Mouse (Mus musculus) layer of hippocampus, adult 8-10 months (tissue): ENCODE results near the gene 3100002H09Rik. TPM values are rescaled to one million over a fixed set of nuclear protein-coding genes. Genes with fewer than 3 reads are reported as not detected.
A peak's percentile ranks its signal among the peaks of the same experiment; 100 is the strongest.

Experiments
- DNase-seq, 2 experiments: peaks; one replicate each; pipeline ENCODE4 v3.0.0; 2022; ENCODE audit warnings: low spot score in 2 of 2
- total RNA-seq, 4 experiments: library from RNA; stranded (reverse); gene quantifications; 2 replicates each; pipeline ENCODE4 v1.2.4; 2022

3100002H09Rik gene
- total RNA-seq: 1 to 10 TPM in 2 of 4 experiments, under 1 TPM in 2; 0.80 to 2.4 (median 1.1) TPM

DNA sequence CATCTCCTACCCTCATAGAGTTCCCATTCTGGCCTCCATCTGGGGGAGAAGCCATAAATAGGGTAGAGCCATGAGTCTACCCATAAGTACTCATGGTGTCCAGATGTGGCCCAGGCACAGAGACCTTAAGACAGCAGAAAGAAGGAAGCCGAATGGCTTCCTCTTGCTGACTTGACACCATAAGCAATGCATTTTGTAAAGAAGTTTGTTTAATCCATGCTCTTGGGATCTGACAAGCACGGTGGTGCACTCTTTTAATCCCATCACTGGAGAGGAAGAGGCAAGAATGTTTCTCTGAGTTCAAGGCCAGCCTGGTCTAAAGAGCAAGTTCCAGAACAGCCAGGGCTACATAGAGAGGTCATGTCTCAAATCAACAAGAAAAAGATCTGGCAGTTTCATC, at the start of gene 3100002H09Rik:
TSS of gene 3100002H09Rik (minus strand) at position 101 of the 400 bp plus-strand sequence.
- DNase-seq: no peak

DNA sequence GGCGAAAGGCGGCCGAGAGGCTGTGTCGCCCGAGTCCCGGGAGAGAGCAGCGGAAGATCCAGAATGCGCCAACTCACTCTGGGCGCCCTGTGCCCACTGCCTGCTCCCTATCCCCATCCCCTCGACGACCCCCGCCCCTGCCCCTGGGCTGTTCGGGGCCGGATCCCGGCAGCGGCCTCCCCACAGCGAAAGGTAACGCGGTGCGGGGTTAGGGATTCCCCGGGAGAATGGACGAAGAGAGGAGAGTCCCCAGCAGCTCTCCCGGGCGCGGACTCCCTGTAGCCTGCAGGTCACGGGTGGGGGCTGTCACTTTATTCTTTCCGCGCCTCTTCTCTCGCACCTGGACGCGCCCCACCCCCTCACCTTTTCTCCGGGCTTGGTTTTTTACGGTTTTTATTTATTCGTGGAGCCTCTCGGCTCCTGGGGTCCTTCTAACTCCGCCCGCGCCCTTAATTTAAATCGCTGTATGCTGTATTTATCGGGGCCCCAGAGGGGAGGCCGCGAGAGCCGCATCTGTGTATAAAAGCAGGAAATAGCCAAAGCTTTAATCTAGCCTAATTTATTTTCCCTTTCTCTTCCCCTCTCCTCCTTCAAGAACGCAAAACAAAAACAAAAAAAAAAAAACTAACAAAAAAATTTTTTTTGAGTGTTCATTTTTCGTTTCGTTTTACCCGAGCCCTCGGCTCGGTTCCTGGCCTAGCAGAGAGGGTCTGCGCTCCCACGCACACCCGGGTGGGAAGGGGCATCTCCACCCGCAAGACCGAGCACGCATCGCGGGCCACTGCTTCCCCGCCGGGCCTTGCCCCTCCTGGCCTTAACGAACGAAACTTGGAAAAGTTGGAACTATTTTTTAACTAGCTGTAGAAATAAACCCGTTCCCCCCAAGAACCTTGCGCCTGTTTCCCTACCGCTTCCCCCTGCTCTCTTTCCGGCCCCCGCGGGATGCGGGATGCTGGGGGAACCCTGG, 48.9 kb upstream of the 3100002H09Rik start:
- DNase-seq: no peak

DNA sequence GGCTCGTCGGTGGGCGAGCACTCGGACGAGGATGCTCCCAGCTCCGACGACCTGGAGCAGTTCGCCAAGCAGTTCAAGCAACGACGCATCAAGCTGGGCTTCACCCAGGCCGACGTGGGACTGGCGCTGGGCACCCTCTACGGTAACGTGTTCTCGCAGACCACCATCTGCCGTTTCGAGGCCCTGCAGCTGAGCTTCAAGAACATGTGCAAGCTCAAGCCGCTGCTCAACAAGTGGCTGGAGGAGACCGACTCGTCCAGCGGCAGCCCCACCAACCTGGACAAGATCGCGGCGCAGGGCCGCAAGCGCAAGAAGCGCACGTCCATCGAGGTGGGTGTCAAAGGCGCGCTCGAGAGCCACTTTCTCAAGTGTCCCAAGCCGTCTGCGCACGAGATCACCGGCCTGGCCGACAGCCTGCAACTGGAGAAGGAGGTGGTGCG, 47.8 kb upstream of the 3100002H09Rik start:
- DNase-seq: no peak

DNA sequence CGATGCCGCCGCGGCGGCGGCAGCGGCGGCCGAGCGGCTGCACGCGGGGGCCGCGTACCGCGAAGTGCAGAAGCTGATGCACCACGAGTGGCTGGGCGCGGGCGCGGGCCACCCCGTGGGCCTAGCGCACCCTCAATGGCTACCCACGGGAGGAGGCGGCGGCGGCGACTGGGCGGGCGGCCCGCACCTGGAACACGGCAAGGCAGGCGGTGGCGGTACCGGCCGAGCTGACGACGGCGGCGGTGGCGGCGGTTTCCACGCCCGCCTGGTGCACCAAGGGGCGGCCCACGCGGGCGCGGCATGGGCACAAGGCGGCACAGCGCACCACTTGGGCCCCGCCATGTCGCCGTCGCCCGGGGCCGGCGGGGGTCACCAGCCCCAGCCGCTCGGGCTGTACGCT, 47.2 kb upstream of the 3100002H09Rik start:
- no peak for DNase-seq

DNA sequence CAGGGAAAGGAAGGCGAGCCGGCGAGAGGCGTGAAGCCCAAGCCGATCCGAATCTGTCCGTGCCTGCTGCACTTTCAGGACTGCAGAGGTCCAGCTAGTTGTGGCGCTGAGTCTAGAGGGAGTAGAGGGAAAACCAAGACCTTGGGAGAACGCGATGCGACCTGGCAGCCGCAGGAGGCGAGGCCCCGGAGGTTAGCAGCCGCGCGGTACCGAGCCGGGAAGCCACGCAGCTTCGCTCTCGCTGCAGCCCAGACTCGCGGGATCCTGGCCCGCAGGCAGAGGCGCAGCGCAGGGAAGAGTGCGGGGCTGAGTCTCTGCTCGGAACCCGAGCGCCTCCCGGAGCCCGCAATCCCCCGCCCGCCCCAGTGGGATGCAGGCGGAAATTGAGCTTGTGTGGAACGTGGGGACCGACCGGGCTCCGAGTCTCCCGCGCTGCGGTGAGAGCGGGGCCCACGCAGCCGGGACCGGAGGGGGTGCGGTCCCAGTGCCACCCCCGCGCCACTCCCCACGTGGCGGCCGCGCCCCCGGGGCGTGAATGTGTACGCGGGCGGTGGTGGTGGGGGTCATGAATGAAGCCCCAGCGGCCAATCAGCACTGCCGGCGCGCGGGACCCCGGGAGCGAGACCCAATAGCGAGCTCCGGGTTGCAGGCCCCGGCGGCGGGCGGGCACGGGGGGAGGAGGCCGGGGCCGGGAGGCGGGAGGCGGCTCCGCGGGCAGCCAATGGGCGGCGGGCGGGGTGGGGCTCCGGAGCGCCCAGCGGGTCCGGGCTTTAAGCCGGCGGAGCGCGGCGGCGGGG, 46.4 kb upstream of the 3100002H09Rik start:
- DNase-seq: peak; percentile 83 to 86

DNA sequence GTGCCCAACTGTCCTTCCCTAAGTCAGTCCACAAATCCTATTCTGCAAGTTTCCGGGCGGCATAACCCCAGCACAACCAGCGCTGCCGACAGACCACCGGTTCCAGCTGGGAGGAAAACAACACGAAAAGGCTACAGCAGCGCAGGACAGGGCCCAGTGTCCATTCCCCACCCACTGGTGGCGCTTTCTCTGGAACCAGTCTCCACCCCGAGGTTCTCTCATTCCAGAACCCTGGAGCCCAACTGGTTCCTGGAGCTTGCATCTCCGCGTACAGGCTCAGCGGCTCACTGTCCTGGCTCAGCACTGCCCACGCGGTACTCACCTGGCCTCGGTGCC, 45.9 kb upstream of the 3100002H09Rik start, which contains the start of gene Pou3f1:
TSS of gene Pou3f1 (plus strand) at position 290 of the 336 bp plus-strand sequence.
- DNase-seq: no peak

DNA sequence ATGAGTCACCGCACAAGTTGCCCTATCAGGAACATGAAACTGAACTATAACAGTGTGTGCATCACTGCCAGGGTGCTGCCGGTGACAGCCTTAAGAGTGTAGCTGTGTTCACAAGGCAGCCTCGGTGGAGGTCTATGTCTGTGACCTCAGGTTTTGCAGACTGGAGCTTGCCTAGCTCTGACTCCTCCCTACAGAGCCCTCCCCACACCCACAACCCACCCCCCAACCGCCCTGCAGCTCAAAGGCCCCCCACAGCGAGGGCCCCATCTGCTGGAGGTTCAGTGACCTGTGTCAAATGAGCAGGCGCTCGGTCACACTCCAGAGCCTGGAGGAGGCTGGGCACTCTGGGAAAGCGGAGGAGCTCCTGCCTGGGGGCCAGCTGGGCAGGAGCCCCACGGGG, 42.3 kb upstream of the 3100002H09Rik start:
- DNase-seq: no peak

DNA sequence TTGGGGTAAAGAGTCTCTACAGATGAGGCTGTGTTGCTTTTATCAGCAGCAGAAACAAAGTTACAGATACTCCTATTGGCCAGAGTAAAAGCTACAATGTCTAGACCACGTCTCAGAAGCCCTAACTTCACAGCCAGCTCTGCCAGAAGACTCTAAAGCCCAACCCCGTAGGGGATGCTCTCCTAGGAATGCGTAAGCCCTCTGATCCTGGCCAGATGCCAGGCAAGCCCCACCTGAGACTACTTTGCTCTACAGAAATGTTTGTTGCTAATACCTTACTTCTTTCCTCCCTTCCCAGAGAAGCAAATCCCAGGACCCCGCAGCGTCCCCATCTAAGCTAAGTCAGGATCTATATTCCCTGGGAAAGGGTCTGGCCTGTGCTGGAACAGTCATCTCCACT, 37.3 kb upstream of the 3100002H09Rik start:
- DNase-seq: no peak

DNA sequence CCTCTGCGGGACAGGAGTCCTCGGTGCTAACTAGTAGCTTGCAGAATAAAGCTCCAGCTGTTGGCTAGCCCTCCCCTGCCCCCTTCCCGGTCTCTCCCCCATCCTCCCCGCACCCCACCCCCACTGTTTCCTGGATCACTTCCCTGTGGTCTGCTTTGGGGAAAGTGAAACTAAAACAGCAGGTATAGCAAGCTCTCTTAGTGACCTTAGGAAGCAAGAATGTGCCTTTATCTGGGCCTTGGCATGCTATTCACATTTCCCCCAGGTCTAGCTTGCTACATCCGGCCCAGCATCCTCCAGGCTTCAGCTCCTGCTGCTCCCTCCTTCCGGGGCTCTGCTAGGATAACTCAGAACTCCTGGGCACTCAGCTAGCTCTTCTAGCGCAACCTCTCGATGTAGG, 36.0 kb upstream of the 3100002H09Rik start:
- no peak for DNase-seq

DNA sequence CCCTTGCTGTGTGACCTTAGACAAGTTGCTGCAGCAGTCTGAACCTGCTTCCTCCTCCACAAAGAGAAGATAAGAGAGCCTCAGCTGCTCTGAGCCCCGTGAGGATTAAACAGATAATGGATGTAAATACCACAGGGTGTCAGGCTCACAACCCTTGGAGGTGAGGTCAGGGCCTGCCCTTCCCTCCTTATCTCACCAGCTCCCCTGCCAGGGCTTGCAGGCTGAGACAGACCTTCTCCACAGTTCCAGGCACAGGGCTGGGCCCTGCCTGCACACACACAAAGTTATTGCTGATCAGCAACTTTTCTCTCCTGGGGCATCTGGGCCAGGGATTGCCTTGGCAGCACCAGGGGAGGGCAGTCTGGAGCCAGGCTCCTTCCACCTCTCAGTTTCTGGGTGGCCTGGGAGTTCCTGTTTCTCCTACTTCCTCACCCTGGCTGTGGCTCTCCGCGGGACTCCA, 34.4 kb upstream of the 3100002H09Rik start:
- DNase-seq: no peak

DNA sequence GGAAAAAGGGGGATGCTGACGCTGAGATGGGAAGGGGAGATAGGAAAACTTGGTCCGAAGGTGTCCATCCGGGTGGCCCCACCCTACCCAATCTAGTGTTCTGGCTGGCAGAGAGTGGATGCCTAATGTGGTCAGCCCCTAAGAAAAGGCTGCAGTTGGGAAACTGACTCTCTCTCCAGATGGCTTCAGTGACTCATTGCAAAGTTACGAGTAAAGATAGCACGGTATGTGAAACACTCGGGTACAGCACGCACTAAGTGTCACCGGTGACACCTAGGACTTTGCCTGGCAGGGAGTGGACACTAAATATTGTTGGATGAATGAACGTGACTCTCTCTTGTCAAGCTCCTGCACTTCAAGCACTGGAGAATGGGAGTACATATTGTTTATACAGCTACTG, 33.3 kb upstream of the 3100002H09Rik start:
- DNase-seq: no peak

DNA sequence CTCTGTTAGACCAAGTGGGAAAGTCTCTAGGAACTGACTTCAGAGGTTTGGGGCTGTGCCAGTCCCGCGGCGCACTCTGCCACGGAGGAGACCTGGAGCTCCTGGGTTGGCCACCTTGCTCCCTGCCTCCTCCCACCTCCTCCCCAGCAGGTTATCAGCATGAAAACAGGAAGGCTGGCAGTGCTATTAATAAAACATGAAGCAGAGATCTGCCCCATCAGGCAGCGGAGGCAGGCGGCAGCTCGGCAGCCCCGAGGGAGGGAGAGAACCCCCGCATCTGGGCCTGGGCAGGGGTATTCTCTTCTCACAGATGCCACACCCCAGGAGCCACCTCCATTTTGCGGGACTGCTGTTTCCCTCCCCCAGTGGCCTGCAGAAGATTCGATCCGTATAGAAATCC, 29.1 kb upstream of the 3100002H09Rik start:
- DNase-seq: no peak

DNA sequence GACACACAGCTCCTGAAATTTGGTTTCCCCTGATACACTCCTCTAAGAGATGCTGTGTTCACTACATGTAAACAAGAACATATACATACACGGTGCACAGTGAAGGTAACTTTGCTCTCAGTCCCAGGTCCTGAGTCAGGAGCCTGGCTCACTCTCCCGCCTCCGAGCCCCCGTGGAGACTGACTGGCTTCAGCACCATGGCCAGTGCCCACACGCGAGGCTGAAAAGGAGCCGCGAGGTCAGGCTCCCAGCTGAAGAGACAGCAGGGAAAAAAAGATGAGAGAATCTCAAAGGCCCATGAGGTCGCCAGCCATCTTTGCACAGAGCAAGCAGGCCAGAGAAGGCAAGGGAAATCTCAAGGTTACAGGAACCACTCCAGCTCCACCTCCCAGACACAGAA, 22.7 kb upstream of the 3100002H09Rik start:
- DNase-seq: no peak

DNA sequence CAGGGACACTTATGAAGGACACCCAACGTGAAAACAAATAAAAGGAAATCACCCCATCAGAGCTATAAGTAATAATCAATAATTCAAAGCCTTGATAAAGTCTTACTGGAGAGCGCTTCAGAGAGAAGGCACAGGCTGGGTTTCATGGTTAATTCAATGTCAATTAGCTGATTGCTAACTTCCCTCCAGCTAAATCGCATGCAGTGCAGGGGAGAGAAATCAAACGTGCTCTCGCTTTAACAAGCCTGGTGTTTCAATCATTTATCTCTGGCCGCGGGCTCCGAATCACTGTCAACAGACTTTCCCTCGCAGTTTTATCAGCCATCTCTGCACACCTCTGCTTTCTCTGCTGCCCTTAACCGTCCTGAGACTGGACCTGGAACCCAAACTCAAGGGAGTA, 22.3 kb upstream of the 3100002H09Rik start:
- no peak for DNase-seq

DNA sequence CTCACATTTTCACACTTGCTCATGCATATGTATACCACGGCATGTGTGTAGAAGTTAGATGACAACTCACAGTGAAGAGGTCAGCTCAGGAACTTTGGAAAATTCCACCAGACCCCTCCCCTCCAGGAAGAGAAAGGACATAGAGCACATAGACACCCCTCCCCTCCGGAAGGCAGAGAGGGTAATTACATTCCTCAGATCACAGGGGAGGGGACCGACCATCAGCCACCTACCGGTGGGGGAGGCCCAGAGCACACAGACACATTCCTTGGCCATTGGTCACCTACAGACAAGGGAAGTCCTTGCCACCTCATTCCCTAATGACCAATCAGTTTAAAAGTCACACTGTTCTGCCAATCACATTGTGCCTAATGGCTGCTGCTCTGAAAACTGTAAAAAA, 20.9 kb upstream of the 3100002H09Rik start:
- DNase-seq: no peak

DNA sequence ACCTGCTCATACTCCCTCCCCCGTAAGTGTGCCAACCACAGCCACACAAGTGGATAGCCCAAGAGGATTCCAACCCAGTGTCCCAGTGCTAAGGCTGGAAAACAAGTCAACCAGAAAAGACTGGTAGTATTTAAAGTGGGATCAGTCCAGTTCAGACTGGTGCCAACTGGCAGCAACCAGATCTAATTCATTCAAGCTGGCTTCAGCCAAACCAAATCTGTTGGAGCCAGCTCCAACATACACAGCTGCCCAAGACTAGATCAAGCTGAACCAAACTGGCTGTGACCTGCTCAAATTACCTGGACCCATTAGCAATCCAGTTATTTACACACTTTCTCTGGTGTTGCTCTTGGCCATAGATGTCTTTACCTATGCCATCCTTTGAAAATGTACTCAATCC, 16.2 kb upstream of the 3100002H09Rik start:
- DNase-seq: no peak

DNA sequence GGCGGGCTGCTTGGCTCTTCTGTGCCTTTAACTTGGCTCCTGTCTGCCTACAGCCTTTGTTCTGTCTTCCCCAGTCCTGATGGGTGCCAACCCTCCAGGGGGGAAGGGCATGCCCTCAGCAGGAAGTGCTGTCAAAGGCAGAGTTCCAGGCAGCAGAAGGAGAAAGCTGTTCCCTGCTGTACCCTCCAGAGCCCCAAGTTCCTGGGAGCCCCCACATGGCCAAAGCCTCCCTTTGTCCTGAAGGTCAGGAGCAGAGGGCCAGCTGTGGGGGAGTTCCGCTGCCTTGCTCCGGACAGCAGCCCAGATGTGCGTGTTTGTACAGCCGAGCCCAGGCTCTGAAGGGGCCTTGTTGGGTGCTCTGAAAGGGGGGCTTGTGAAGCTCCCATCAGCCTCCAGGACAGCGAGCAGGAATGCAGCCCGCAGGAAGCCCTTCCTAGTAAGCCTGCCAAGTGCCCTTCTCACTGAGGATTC, 13.5 kb upstream of the 3100002H09Rik start:
- peak; percentile 45 to 65 for DNase-seq

DNA sequence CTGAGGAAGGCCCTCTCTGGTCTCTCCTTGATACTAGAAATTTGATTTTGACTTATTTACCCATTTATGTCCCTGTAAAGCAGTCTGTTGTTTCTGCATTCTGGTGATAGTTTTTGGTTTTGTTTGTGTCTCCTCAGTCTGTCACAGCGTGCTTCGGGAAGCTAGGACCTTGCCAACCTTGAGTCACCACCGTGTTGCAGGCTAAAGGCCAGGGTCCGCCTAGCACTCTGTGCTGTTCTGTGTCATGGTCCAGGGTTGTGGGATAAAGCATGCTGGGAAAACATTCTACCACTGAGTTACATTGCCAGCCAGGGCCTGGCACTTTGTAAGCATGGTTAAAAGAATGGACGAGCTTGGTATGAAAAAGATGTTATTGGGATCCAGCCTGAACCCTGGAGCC, 12.0 kb upstream of the 3100002H09Rik start:
- DNase-seq: no peak

DNA sequence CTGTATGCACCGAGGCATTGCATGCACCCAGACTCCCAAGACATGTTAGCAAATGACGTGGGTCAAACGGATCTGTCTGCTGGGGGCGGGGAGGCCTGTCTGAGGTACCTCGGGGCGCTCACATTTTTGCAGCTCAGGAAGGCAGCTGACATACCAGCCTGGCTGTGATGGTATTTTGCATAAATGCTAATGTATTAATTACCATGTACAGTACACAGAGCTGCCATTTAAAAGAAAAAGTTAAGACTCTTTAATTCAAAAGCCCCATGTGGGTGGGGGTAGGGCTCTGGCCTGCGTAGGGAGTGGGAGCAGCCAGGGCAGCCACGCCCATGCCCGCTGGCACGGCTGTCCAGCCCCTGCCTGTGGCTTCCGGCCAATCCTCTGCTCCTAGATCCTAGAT, 10.8 kb upstream of the 3100002H09Rik start:
- DNase-seq: no peak

DNA sequence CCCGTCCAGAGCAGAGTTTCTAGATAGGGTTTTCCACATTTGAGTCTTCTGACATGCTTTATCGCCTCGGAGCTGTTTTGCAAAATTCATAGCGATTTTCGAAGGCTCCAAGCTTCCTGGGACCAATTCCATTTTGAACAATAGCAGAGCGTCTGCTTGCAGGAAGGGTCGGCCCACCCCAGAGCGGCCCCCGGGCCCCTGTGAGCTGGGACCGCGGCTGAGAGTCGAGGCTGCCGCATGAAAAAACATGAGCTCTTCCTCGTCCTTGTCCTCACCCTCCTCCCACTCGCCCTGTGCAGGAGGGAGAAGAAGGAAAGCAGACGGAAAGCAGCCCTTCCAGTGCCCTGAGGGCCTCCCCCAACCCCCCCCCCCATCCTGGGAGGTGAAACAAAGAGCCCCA, 8.0 kb upstream of the 3100002H09Rik start:
- no peak for DNase-seq

DNA sequence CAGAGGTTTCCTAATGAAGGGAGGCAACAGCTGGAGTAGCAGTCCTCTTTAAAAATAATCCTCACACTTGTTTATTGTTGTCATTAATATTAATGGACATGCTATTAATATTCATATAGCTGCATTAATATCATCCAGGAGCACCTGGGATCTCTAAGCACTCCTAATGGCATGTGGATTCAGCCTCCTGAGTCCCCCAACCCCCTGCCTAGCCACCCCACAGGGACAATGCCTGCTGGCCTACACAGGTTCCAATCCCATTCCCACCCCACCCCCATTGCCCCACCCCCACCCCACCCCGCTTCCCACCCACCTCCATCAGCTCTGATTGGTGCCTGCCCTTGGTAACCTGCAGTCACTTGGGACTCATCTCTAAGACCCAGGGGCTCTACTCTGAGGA, 6.0 kb upstream of the 3100002H09Rik start:
- no peak for DNase-seq

DNA sequence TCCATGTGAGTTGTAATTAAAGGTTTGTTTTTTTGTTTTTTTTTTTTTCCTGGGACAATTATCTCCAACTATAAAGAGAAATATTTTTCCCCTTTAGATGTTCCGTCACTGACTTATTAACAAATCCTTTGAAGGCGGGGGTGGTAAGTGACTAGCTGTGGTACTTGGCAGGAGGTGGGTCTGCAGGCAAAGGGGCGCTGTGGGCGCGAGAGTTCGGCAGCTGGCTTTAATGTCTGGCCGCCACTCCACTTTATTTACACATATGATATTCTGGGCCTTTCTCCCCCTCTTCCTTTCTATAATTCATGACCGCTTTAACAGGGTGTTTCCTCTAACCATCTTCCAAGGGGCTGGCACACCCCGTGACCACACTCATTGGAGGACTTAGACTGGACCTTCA, 5.4 kb upstream of the 3100002H09Rik start:
- no peak for DNase-seq
